ENCODE assay signal across 26 mouse cellular contexts in genomic region chr9:51950225-51950624, GRCm38 (mm10).
"Had no signal": no experiment of that assay in that cellular context is flagged by ENCODE, and none has a peak within 500 bp of the region (broad histone marks: within the 10 kb centered on the region; RNA-seq: fewer than 3 reads in every experiment).

No protein-coding gene starts in this region.

- H3K27ac ChIP-seq: embryonic facial prominence, embryonic 10.5 days; embryonic facial prominence, embryonic 12.5 days; embryonic facial prominence, embryonic 13.5 days; embryonic facial prominence, embryonic 15.5 days; forebrain, embryonic 10.5 days; forebrain, embryonic 12.5 days; forebrain, embryonic 13.5 days; forebrain, embryonic 15.5 days; gastrocnemius, adult 2 months; heart, adult 2 months had no signal

- H3K4me3 ChIP-seq: embryonic facial prominence, embryonic 10.5 days; embryonic facial prominence, embryonic 12.5 days; embryonic facial prominence, embryonic 13.5 days; embryonic facial prominence, embryonic 15.5 days; erythroblast, embryonic 14.5 days; forebrain, embryonic 10.5 days; forebrain, embryonic 12.5 days; forebrain, embryonic 13.5 days; forebrain, embryonic 15.5 days; gastrocnemius, adult 2 months; heart, adult 2 months had no signal

- H3K27me3 ChIP-seq: embryonic facial prominence, embryonic 12.5 days; embryonic facial prominence, embryonic 13.5 days; embryonic facial prominence, embryonic 15.5 days; forebrain, embryonic 12.5 days; forebrain, embryonic 13.5 days; forebrain, embryonic 15.5 days had no signal

- DNase-seq: cerebellum, adult 2 months; cerebellum, adult 8-10 months; cerebellum, adult 9-10 months; cerebellum, adult 9-11 months; cerebellum, postnatal 10 days; cerebellum, postnatal 14 days; cerebellum, postnatal 25 days; cerebellum, postnatal 36 days; embryo, embryonic 11 days; forebrain, postnatal 0 days; gastrocnemius, adult 2 months; gastrocnemius, postnatal 10 days; gastrocnemius, postnatal 14 days; gastrocnemius, postnatal 25 days; gastrocnemius, postnatal 36 days; heart, adult 2 months had no signal

- ATAC-seq: forebrain, embryonic 13.5 days; forebrain, embryonic 14.5 days; forebrain, embryonic 15.5 days; forebrain, postnatal 0 days had no signal

- H3K4me2 ChIP-seq: embryonic facial prominence, embryonic 12.5 days; embryonic facial prominence, embryonic 13.5 days; embryonic facial prominence, embryonic 15.5 days; forebrain, embryonic 12.5 days; forebrain, embryonic 13.5 days; forebrain, embryonic 15.5 days had no signal

- H3K4me1 ChIP-seq: embryonic facial prominence, embryonic 10.5 days; embryonic facial prominence, embryonic 12.5 days; embryonic facial prominence, embryonic 13.5 days; embryonic facial prominence, embryonic 15.5 days; forebrain, embryonic 10.5 days; forebrain, embryonic 12.5 days had no signal

- H3K9me3 ChIP-seq: embryonic facial prominence, embryonic 10.5 days; embryonic facial prominence, embryonic 12.5 days; embryonic facial prominence, embryonic 13.5 days; embryonic facial prominence, embryonic 15.5 days; forebrain, embryonic 10.5 days; forebrain, embryonic 12.5 days; forebrain, embryonic 13.5 days; forebrain, embryonic 15.5 days had no signal

- H3K9ac ChIP-seq: embryonic facial prominence, embryonic 12.5 days; embryonic facial prominence, embryonic 13.5 days; embryonic facial prominence, embryonic 15.5 days; forebrain, embryonic 12.5 days; forebrain, embryonic 13.5 days; forebrain, embryonic 15.5 days; forebrain, postnatal 0 days had no signal
